Mouse (Mus musculus) cerebellum, adult 2 months (tissue): ENCODE measurements around the gene Ercc6.

ENCODE experiments used
- CTCF ChIP-seq: fragments of 200-500 bp; IDR thresholded peaks from 2 replicates; pipeline ENCODE4 v1.5.1; 2011; ENCODE audit warnings: low read depth, mild to moderate bottlenecking, control low read depth, low read length, moderate library complexity, borderline replicate concordance; ENCODE audit not compliant: insufficient read depth
- POLR2A ChIP-seq: fragments of 200-500 bp; IDR thresholded peaks from 2 replicates; pipeline ENCODE4 v1.6.1; 2011; ENCODE audit warnings: low read length, control low read depth, borderline replicate concordance; ENCODE audit not compliant: insufficient read depth

GRCm38 (mm10) chr14:32551854-32552253 lies 38.5 kb downstream of the Ercc6 start:
- TF ChIP-seq POLR2A (no peak), CTCF (no peak)
